Mouse (Mus musculus) liver, embryonic 15.5 days (tissue): Measurements from ENCODE around the gene Blzf1. TPM values are rescaled to one million over a fixed set of nuclear protein-coding genes. Genes with fewer than 3 reads are reported as not detected.

ENCODE experiments used
- ATAC-seq: fragments of 200-750 bp; cut with Nextera tagmentation; 2 replicates; pipeline ENCODE4 v1.8.0; 2017; ENCODE audit warnings: moderate number of reproducible peaks, mild to moderate bottlenecking, moderate library complexity; ENCODE audit not compliant: insufficient read depth
- H3K27ac ChIP-seq: fragments of 300-500 bp; sonication (generic); replicated peaks from 2 replicates; pipeline ENCODE4 v1.5.1; 2015; ENCODE audit warnings: mild to moderate bottlenecking, inconsistent platforms
- H3K27me3 ChIP-seq: fragments of 300-500 bp; sonication (generic); 2 replicates; pipeline ENCODE4 v1.6.1; 2015; ENCODE audit warnings: mild to moderate bottlenecking, inconsistent platforms
- H3K36me3 ChIP-seq: fragments of 300-500 bp; sonication (generic); replicated peaks from 2 replicates; pipeline ENCODE4 v1.6.1; 2015; ENCODE audit warnings: moderate library complexity, mild to moderate bottlenecking, inconsistent platforms
- H3K4me1 ChIP-seq: fragments of 300-500 bp; sonication (generic); replicated peaks from 2 replicates; pipeline ENCODE4 v1.6.1; 2015; ENCODE audit warnings: inconsistent platforms
- H3K4me2 ChIP-seq: fragments of 300-500 bp; sonication (generic); 2 replicates; pipeline ENCODE4 v1.6.1; 2015; ENCODE audit warnings: moderate library complexity, mild to moderate bottlenecking, inconsistent platforms
- H3K4me3 ChIP-seq: fragments of 300-500 bp; sonication (generic); replicated peaks from 2 replicates; pipeline ENCODE4 v1.5.1; 2015; ENCODE audit warnings: mild to moderate bottlenecking, inconsistent platforms
- H3K9ac ChIP-seq: fragments of 300-500 bp; sonication (generic); 2 replicates; pipeline ENCODE4 v1.6.1; 2015; ENCODE audit warnings: moderate library complexity, mild to moderate bottlenecking, inconsistent platforms
- H3K9me3 ChIP-seq: fragments of 300-500 bp; sonication (generic); replicated peaks from 2 replicates; pipeline ENCODE4 v1.6.1; 2016; ENCODE audit warnings: inconsistent platforms
- WGBS: fragments of 180-500 bp; shearing (Covaris S2); methylation state at CpG from one replicate; pipeline ENCODE4 v1.1.7; 2015; ENCODE audit warnings: mixed read lengths; ENCODE audit not compliant: insufficient replicate concordance; 5-methylcytosine and 5-hydroxymethylcytosine counted together
- polyA plus RNA-seq: library from polyadenylated mRNA; unstranded; fragments of >200 nt; fragmentation: Nextera tagmentation; extraction: Ambion mirVana; gene quantifications from 2 replicates; pipeline ENCODE4 v1.2.1, GENCODE M21; 2015

Gene Blzf1
- polyA plus RNA-seq, 1 experiment from 2014 or later, result 8.8 TPM

DNA sequence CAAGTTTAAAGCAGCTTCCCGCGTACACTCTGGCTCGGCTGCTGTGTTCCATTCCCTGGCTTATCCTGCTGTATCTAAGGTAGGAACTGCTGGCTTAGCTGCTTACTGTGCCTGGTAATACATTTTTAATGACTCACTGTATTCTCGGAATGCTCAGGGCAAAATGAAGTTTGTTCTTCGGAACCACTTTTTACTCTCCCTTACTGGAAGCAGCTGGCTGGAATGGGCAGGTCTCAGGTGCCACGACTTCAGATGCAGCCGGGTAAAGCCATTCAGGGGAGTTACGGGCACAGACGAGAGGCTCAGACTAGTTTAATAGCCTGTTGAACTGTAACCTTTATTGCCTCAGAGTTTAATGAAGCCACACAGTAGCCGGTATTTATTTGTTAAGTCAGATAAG, 14.1 kb upstream of the Blzf1 start:
- ATAC-seq, result no peak
- Histone ChIP-seq H3K9me3 (no peaks in the 10 kb centered on the region), H3K9ac (no peak overlapping the region), H3K27me3 (no peaks in the 10 kb centered on the region), H3K4me2 (no peak overlapping the region), H3K27ac (no peak overlapping the region), H3K4me3 (no peak overlapping the region), H3K36me3 (no peaks in the 10 kb centered on the region), H3K4me1 (peaks cover 17% of the 10 kb centered on the region)
- WGBS, result 69% methylated on average over 10 of the region's 10 CpGs

DNA sequence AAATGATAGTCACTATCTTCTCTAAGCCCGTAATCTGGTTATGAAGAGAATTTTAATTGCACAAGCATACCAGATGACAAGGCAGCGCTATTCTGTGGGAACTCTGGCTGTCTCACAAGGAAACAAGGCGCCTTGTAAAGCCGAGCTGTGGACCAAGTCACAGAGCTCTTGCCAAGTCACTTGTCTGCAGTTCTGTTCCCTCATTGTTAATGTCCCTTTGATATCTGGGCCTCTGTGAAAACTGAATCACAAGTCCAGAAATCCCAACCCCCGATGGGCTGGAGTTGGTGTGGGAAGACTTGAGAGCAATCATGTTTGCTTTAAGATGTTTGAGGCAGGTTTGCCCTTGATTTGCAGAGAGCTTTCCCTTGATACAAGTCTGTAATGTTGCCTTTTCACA, 13.4 kb upstream of the Blzf1 start:
- H3K4me1 ChIP-seq, result peaks cover 17% of the 10 kb centered on the region
- no peak overlapping the region for H3K4me2 ChIP-seq
- H3K27me3 ChIP-seq, result no peaks in the 10 kb centered on the region
- no peak overlapping the region for H3K4me3 ChIP-seq
- H3K9ac ChIP-seq, result no peak overlapping the region
- 77% methylated on average over 5 of the region's 5 CpGs for WGBS
- H3K9me3 ChIP-seq, result no peaks in the 10 kb centered on the region
- no peaks in the 10 kb centered on the region for H3K36me3 ChIP-seq
- no peak overlapping the region for H3K27ac ChIP-seq
- ATAC-seq, result no peak

DNA sequence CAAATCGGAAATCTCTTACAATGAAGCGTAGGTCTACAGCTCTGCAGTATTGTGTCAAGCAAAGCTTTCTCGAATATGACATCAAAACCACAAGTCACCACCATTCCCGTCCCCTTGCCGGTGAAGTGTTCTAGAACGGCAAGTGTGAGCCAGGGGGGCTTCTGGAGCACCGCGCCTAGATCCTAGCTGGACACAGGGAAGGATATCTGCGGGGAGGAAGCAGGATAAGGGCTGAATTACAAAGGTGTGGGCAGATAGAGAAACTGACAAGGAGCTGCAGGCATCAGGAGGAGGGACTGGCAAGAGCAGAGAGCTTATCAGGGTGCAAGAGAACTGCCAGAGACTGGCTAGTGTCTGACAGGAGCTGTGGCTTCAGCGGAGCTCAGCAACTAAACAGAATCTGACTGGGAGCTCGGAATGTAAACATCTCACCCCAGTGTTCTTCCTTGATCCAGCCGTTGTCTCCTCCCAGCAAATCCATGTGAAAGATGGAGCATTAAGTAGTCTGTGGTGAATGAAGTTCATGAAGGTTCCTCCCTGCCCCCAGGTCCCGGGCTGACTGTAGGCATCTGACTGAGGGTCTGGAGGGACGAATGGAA, 12.4 kb upstream of the Blzf1 start:
- Histone ChIP-seq H3K4me2 (peak overlapping the region; percentile 34; the same call in 1 of the 2 replicates), H3K4me3 (no peak overlapping the region), H3K27me3 (no peaks in the 10 kb centered on the region), H3K4me1 (peaks cover 17% of the 10 kb centered on the region), H3K9ac (no peak overlapping the region), H3K36me3 (no peaks in the 10 kb centered on the region), H3K9me3 (no peaks in the 10 kb centered on the region), H3K27ac (no peak overlapping the region)
- ATAC-seq, result 0 out of 2 replicates have a peak, but pooled peaks have one; percentile 34
- 39% methylated on average over 14 of the region's 14 CpGs for WGBS

- Histone ChIP-seq H3K4me3 (no peak overlapping the region), H3K36me3 (no peaks in the 10 kb centered on the region), H3K4me1 (peaks cover 17% of the 10 kb centered on the region), H3K9ac (no peak overlapping the region), H3K27me3 (no peaks in the 10 kb centered on the region), H3K4me2 (no peak overlapping the region), H3K9me3 (no peaks in the 10 kb centered on the region), H3K27ac (no peak overlapping the region)
- 72% methylated on average over 5 of the region's 5 CpGs for WGBS
- no peak for ATAC-seq
These were observed 11.2 kb upstream of the Blzf1 start for GRCm38 (mm10) chr1:164318474-164318873.

DNA sequence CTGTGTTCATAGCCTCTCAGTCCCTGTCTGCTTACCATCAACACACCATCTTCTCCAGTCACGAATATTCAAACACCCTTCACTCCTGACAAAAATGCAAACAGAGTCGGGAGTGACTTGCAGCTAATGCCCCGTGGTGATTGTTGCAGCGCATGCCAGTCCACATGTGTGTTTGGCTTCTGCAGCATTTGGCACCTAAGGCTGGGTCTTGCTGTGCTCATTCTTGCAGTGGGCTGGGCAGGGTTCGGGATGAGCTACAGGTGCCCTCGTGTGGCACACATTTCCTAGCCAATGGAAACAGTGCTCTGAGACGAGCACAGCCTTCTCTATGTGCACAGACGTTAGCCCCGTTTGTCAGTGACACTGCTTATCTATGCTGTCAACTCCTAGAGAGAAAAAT, 10.0 kb upstream of the Blzf1 start:
- no peak overlapping the region for H3K4me2 ChIP-seq
- H3K9me3 ChIP-seq, result no peaks in the 10 kb centered on the region
- 54% methylated on average over 9 of the region's 9 CpGs for WGBS
- no peaks in the 10 kb centered on the region for H3K36me3 ChIP-seq
- ATAC-seq, result no peak
- H3K4me3 ChIP-seq, result no peak overlapping the region
- no peak overlapping the region for H3K9ac ChIP-seq
- peaks cover 17% of the 10 kb centered on the region for H3K4me1 ChIP-seq
- no peak overlapping the region for H3K27ac ChIP-seq
- no peaks in the 10 kb centered on the region for H3K27me3 ChIP-seq

DNA sequence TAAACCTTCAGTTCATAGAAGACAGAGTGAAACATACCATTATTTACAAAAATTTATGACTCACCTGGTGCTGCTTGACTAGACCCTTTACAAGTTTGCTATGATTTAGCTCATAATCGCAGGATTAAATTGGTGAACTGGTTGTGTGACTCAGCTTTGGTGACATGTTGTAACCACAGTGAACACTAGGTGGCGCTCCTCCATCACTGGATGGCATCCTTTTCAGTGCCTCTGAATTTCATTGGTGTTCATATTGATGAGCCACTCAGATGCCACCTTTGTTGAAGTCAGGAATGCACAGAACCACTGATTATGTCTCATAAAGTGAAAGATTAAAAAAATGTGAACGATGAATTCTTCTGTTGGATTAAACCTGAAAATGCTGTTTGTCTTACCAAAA, 9.4 kb upstream of the Blzf1 start:
- 18% methylated on average over 3 of the region's 3 CpGs for WGBS
- H3K4me2 ChIP-seq, result no peak overlapping the region

GRCm38 (mm10) chr1:164315266-164315665, 8.0 kb upstream of the Blzf1 start:
- no peak for ATAC-seq
- Histone ChIP-seq H3K9ac (no peak overlapping the region), H3K27ac (no peak overlapping the region), H3K4me2 (no peak overlapping the region), H3K36me3 (no peaks in the 10 kb centered on the region), H3K27me3 (no peaks in the 10 kb centered on the region), H3K9me3 (no peaks in the 10 kb centered on the region), H3K4me1 (peaks cover 13% of the 10 kb centered on the region), H3K4me3 (no peak overlapping the region)
- WGBS, result 58% methylated on average over 8 of the region's 8 CpGs

More for the DNA sequence above, 9.4 kb upstream of the Blzf1 start:
- Histone ChIP-seq H3K9ac (no peak overlapping the region), H3K9me3 (no peaks in the 10 kb centered on the region), H3K36me3 (no peaks in the 10 kb centered on the region), H3K4me3 (no peak overlapping the region), H3K4me1 (peaks cover 17% of the 10 kb centered on the region), H3K27me3 (no peaks in the 10 kb centered on the region), H3K27ac (no peak overlapping the region)
- ATAC-seq, result no peak

DNA sequence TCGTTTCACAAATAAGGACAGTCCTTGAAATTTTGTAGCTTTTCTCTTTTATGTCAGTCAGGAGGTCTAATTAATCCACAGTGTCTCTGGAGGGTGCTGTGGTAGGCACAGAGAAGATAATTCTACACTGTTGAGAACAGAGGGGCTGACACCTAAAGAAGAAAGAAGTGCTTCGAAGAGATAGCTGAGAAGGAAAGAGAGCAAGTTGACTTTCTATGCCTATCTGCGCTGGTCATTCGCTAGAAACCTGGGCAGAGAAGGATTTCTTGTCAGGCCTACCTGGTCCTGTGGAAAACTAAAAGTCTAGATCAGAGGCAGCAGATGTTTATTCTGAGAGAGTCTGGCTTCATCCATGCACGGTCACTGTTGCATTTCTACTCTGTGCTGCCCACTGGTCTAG, 6.8 kb upstream of the Blzf1 start:
- no peak overlapping the region for H3K4me2 ChIP-seq

GRCm38 (mm10) chr1:164307922-164308321, 633 bp upstream of the Blzf1 start:
- Histone ChIP-seq H3K27ac (no peak overlapping the region; the same call in 1 of the 2 replicates), H3K36me3 (peaks cover 3% of the 10 kb centered on the region; the same call in 1 of the 2 replicates), H3K4me1 (peaks cover 24% of the 10 kb centered on the region), H3K9me3 (no peaks in the 10 kb centered on the region), H3K4me3 (peak overlapping the region; percentile 82), H3K4me2 (peak overlapping the region; percentile 89), H3K27me3 (no peaks in the 10 kb centered on the region), H3K9ac (peak overlapping the region; percentile 61)
- WGBS, result 8% methylated on average over 10 of the region's 10 CpGs
- ATAC-seq, result no peak

More for the DNA sequence above, 6.8 kb upstream of the Blzf1 start:
- Histone ChIP-seq H3K4me3 (no peak overlapping the region), H3K9me3 (no peaks in the 10 kb centered on the region), H3K27me3 (no peaks in the 10 kb centered on the region), H3K36me3 (no peaks in the 10 kb centered on the region), H3K9ac (no peak overlapping the region), H3K4me1 (peaks cover 6% of the 10 kb centered on the region; the same call in 1 of the 2 replicates), H3K27ac (no peak overlapping the region)
- WGBS, result 76% methylated on average over 5 of the region's 5 CpGs
- no peak for ATAC-seq

DNA sequence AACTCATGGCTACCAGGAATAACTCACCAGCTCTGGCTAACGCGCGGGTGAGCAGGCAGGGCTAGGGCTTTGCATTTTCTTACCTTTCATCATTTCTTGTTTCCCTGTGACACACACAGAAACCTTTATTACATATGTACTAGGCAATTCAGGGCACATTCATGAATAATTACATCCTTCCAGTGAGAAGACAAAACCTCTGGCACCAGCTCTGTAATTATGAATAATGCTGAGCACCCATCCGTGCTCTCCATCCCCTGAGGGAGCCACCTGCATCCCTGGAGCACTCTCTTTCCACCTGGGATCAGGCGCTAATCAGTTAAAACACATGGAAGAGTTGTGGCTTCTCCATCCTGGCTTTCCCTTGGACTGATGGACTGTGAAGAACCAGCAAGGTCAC, 3.5 kb downstream of the Blzf1 start, which contains the start of gene Nme7:
Gene Nme7 (plus strand): TSS at position 301 of the 400 bp plus-strand sequence.
- Histone ChIP-seq H3K4me3 (no peak within 1 kb of the TSS), H3K4me1 (peaks cover 24% of the 10 kb centered on the region), H3K9ac (no peak within 1 kb of the TSS), H3K36me3 (peaks cover 41% of the 10 kb centered on the region), H3K9me3 (no peaks in the 10 kb centered on the region), H3K4me2 (no peak within 1 kb of the TSS), H3K27me3 (no peaks in the 10 kb centered on the region), H3K27ac (no peak within 1 kb of the TSS)
- 90% methylated on average over 5 of the region's 5 CpGs for WGBS
- ATAC-seq, result no peak

DNA sequence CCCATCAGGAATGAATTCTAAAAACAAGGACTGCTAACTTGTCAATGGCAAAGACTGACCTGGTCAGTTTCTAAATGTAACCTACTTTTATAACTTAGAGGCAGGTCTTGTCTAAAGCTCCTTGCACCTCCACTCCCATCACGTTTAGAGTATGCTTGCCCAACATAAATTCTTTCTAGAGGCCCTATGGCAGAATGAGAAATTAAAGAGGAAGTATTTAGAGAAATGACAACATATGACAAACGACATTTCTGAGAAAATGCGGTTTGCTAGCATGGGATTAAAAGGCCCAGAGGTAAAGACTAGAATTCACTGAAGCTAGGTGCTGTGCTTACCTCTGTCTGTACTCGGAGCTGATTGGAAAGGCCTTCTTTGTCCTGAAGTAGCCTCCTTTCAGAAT, 5.3 kb downstream of the Blzf1 start:
- H3K36me3 ChIP-seq, result peaks cover 55% of the 10 kb centered on the region
- no peaks in the 10 kb centered on the region for H3K9me3 ChIP-seq
- H3K27ac ChIP-seq, result no peak overlapping the region
- H3K9ac ChIP-seq, result no peak overlapping the region
- peaks cover 15% of the 10 kb centered on the region for H3K4me1 ChIP-seq
- no peaks in the 10 kb centered on the region for H3K27me3 ChIP-seq
- H3K4me2 ChIP-seq, result no peak overlapping the region
- H3K4me3 ChIP-seq, result no peak overlapping the region
- no peak for ATAC-seq
- 62% methylated on average over 4 of the region's 4 CpGs for WGBS

DNA sequence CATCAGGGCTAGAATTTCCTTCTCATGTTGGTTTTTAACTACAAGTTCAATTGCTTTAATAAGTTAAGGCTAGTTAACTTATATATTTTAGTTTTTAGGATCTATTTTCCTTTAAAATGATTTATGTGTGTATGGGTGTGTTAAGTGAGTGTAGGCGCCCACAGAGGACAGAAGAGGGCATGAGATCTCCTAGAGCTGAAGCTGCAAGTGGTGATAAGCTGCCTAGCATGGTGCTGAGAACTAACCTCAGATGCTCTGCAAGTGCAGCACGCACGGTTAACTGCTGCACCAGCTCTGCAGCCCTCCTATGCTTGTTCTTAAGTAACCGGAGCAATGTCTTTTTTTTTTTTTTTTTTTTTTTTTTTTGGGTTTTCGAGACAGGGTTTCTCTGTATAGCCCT, 10.8 kb downstream of the Blzf1 start:
- no peak overlapping the region for H3K27ac ChIP-seq
- H3K27me3 ChIP-seq, result no peaks in the 10 kb centered on the region
- no peak overlapping the region for H3K4me2 ChIP-seq
- no peaks in the 10 kb centered on the region for H3K4me1 ChIP-seq
- no peaks in the 10 kb centered on the region for H3K9me3 ChIP-seq
- no peak for ATAC-seq
- peaks cover 74% of the 10 kb centered on the region for H3K36me3 ChIP-seq
- H3K9ac ChIP-seq, result no peak overlapping the region
- 79% methylated on average over 4 of the region's 5 CpGs for WGBS
- no peak overlapping the region for H3K4me3 ChIP-seq
